23 mouse cellular contexts compared by ENCODE assay signal in the genomic region with DNA sequence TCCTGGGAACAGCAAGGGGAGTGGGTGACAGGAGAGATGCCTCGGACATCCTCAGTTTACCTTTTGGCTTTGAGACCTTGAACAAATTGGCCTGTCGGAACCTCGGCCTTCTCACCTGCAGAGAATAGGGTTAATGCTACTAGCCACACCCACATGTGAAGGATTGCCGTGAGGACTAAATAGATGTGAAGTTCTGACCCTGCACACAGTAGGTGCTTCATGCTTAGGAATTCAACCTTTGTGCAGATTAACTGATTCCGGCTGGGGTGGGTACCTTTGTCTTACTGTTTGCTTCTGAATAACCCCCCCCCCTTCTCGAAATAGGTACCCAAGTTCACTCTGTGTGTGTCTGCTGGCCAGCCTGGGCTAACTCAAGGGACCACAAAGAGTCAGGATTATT. TPM values are rescaled to one million over a fixed set of nuclear protein-coding genes. Genes with fewer than 3 reads are reported as not detected.
DNase-seq lines count a peak whose midpoint lies in the region; ATAC-seq and TF ChIP-seq lines count a peak whose summit lies in the region.
"Had no signal": no experiment of that assay in that cellular context is flagged by ENCODE, and none has a peak within 500 bp of the region (broad histone marks: within the 10 kb centered on the region; RNA-seq: fewer than 3 reads in every experiment).

No protein-coding gene starts in this region.

- intact Hi-C loops in heart, adult 2 months (cut with DNase I): no loop called here
- intact Hi-C loops in heart, postnatal 14 days (cut with DNase I): loop anchor here (5.0 kb wide), 1 partner anchor 48 kb away; no protein-coding TSS in a partner anchor

- H3K36me3 ChIP-seq in heart, adult 2 months (ENCODE audit: control insufficient read depth, insufficient read depth, low read length): peaks cover 10% of the 10 kb centered on the region
- H3K36me3 ChIP-seq in hindbrain, embryonic 10.5 days: peaks cover 39% of the 10 kb centered on the region
- H3K36me3 ChIP-seq in hindbrain, embryonic 13.5 days: 0 out of 2 replicates have a peak, but pooled peaks cover 3% of the 10 kb centered on the region
- H3K36me3 ChIP-seq in liver, adult 2 months (ENCODE audit: control insufficient read depth, insufficient read depth, low read length): peaks cover 21% of the 10 kb centered on the region
- peaks cover 12% of the 10 kb centered on the region; the same call in 1 of the 2 replicates for H3K36me3 ChIP-seq in liver, embryonic 12.5 days
- H3K36me3 ChIP-seq in MEL (ENCODE audit: control insufficient read depth in 1 of 2, insufficient read depth in 2 of 2, low read length in 2 of 2): peaks cover 0 to 29% of the 10 kb centered on the region in 2 experiments; a peak in 2 of 4 replicates
- H3K36me3 ChIP-seq: liver, embryonic 15.5 days had no signal

- H3K9ac ChIP-seq in heart, adult 2 months (ENCODE audit: low read depth, low read length): no peak overlapping the region
- no peak overlapping the region for H3K9ac ChIP-seq in hindbrain, embryonic 13.5 days
- no peak overlapping the region for H3K9ac ChIP-seq in liver, adult 2 months (ENCODE audit: low read depth, low read length)
- no peak overlapping the region for H3K9ac ChIP-seq in liver, embryonic 12.5 days
- no peak overlapping the region for H3K9ac ChIP-seq in MEL (ENCODE audit: control insufficient read depth, low read depth, low read length, poor library complexity, severe bottlenecking)
- H3K9ac ChIP-seq: forebrain, postnatal 0 days; liver, embryonic 15.5 days; midbrain, embryonic 13.5 days had no signal

- no peak for TF ChIP-seq EP300 in heart, adult 2 months (IDR thresholded peaks at IDR 0.05; ENCODE audit: insufficient read depth, low read depth, low read length)
- TF ChIP-seq EP300 in MEL (IDR thresholded peaks at IDR 0.05; ENCODE audit: low read depth in 1 of 2, low read length in 2 of 2): no peak

- no peak for TF ChIP-seq CTCF in heart, adult 2 months (IDR thresholded peaks at IDR 0.05)
- no peak for TF ChIP-seq CTCF in liver, adult 2 months (IDR thresholded peaks at IDR 0.05; ENCODE audit: low read depth, low read length)
- TF ChIP-seq CTCF in MEL (IDR thresholded peaks at IDR 0.05 in 2 of 3, conservative IDR thresholded peaks at IDR 0.05 in 1 of 3; ENCODE audit: control insufficient read depth in 1 of 3, insufficient read depth in 1 of 3, low read depth in 2 of 3, low read length in 3 of 3, poor library complexity in 1 of 3, severe bottlenecking in 1 of 3): no peak

- TF ChIP-seq RAD21 in MEL (IDR thresholded peaks at IDR 0.05; ENCODE audit: low read depth, low read length): no peak

- 91% methylated on average over 6 of the region's 6 CpGs for WGBS in heart, adult 2 months
- 85% methylated on average over 6 of the region's 6 CpGs for WGBS in hindbrain, embryonic 10.5 days
- WGBS in hindbrain, embryonic 13.5 days: 82% methylated on average over 6 of the region's 6 CpGs
- WGBS in liver, adult 2 months: 83% methylated on average over 6 of the region's 6 CpGs
- 64% methylated on average over 6 of the region's 6 CpGs for WGBS in liver, embryonic 12.5 days (ENCODE audit: insufficient replicate concordance)

- DNase-seq in heart, adult 2 months: no peak
- no peak for DNase-seq in heart, postnatal 14 days
- DNase-seq in hindbrain, embryonic 10.5 days (ENCODE audit: low spot score): no peak
- no peak for DNase-seq in liver, adult 2 months (ENCODE audit: extremely low read depth, low read depth, low spot score)
- no peak for DNase-seq in MEL (ENCODE audit: low read depth, low spot score)
- DNase-seq: cerebellum, adult 11 months; cerebellum, adult 9-11 months; forebrain, postnatal 0 days; gastrocnemius, postnatal 25 days; heart, adult 18-20 months; kidney, postnatal 4 days; thymus, adult 2 months; thymus, postnatal 4 days had no signal

- peaks cover 37% of the 10 kb centered on the region for H3K4me1 ChIP-seq in heart, adult 2 months (ENCODE audit: control insufficient read depth, insufficient read depth, low read length)
- peaks cover 63% of the 10 kb centered on the region for H3K4me1 ChIP-seq in hindbrain, embryonic 10.5 days (replicated peaks)
- peaks cover 42% of the 10 kb centered on the region for H3K4me1 ChIP-seq in hindbrain, embryonic 13.5 days (replicated peaks)
- H3K4me1 ChIP-seq in liver, adult 2 months (ENCODE audit: control insufficient read depth, insufficient read depth, low read length): peaks cover 54% of the 10 kb centered on the region
- H3K4me1 ChIP-seq in liver, embryonic 12.5 days: peaks cover 54% of the 10 kb centered on the region
- H3K4me1 ChIP-seq in MEL (ENCODE audit: control insufficient read depth in 1 of 2, insufficient read depth in 2 of 2, low read length in 2 of 2): peaks cover 13 to 49% of the 10 kb centered on the region in 2 experiments

- H3K4me2 ChIP-seq in hindbrain, embryonic 13.5 days: no peak overlapping the region
- no peak overlapping the region for H3K4me2 ChIP-seq in liver, embryonic 12.5 days
- H3K4me2 ChIP-seq: liver, embryonic 15.5 days; midbrain, embryonic 13.5 days had no signal

- peak overlapping the region; percentile 4 for H3K27ac ChIP-seq in heart, adult 2 months
- 0 out of 2 replicates have a peak overlapping the region, but pooled peaks have one; percentile 68 for H3K27ac ChIP-seq in hindbrain, embryonic 10.5 days
- no peak overlapping the region for H3K27ac ChIP-seq in hindbrain, embryonic 13.5 days
- H3K27ac ChIP-seq in liver, adult 2 months (replicated peaks; ENCODE audit: insufficient read depth, low read depth, low read length): peak overlapping the region; percentile 10; the same call in 1 of the 2 replicates
- H3K27ac ChIP-seq in liver, embryonic 12.5 days: no peak overlapping the region
- H3K27ac ChIP-seq in MEL (ENCODE audit: control insufficient read depth, low read depth, low read length): no peak overlapping the region
- H3K27ac ChIP-seq: liver, embryonic 15.5 days had no signal

- TF ChIP-seq POLR2A in heart, adult 2 months (IDR thresholded peaks at IDR 0.05; ENCODE audit: insufficient read depth, low read depth, low read length): no peak
- TF ChIP-seq POLR2A in liver, adult 2 months (IDR thresholded peaks at IDR 0.05; ENCODE audit: extremely low read depth, insufficient read depth, low read length): no peak
- TF ChIP-seq POLR2A in MEL (IDR thresholded peaks at IDR 0.05; ENCODE audit: control insufficient read depth in 1 of 2, insufficient read depth in 1 of 2, low read depth in 1 of 2, low read length in 2 of 2, poor library complexity in 1 of 2): no peak

- no peaks in the 10 kb centered on the region for H3K27me3 ChIP-seq in heart, adult 2 months (ENCODE audit: control insufficient read depth, insufficient read depth, low read length)
- H3K27me3 ChIP-seq in hindbrain, embryonic 10.5 days (ENCODE audit: insufficient read depth, poor library complexity, severe bottlenecking): no peaks in the 10 kb centered on the region
- no peaks in the 10 kb centered on the region for H3K27me3 ChIP-seq in hindbrain, embryonic 13.5 days
- H3K27me3 ChIP-seq in liver, adult 2 months (ENCODE audit: control insufficient read depth, insufficient read depth, low read length): no peaks in the 10 kb centered on the region
- 0 out of 2 replicates have a peak, but pooled peaks cover 19% of the 10 kb centered on the region for H3K27me3 ChIP-seq in liver, embryonic 12.5 days (replicated peaks)
- H3K27me3 ChIP-seq in MEL (ENCODE audit: control insufficient read depth in 1 of 2, insufficient read depth in 2 of 2, low read length in 2 of 2): no peaks in the 10 kb centered on the region
- H3K27me3 ChIP-seq: liver, embryonic 15.5 days; midbrain, embryonic 13.5 days had no signal

- ATAC-seq in hindbrain, embryonic 13.5 days (ENCODE audit: low FRiP score): no peak
- no peak for ATAC-seq in liver, embryonic 12.5 days
- ATAC-seq: forebrain, postnatal 0 days; intestine, postnatal 0 days; midbrain, embryonic 13.5 days had no signal

- H3K4me3 ChIP-seq in heart, adult 2 months: no peak overlapping the region
- H3K4me3 ChIP-seq in hindbrain, embryonic 10.5 days: no peak overlapping the region
- no peak overlapping the region for H3K4me3 ChIP-seq in hindbrain, embryonic 13.5 days
- H3K4me3 ChIP-seq in liver, adult 2 months (ENCODE audit: insufficient read depth, low read depth, low read length): no peak overlapping the region
- H3K4me3 ChIP-seq in liver, embryonic 12.5 days: no peak overlapping the region
- no peak overlapping the region for H3K4me3 ChIP-seq in MEL (ENCODE audit: control insufficient read depth in 1 of 2, insufficient read depth in 1 of 2, low read depth in 2 of 2, low read length in 2 of 2)
- H3K4me3 ChIP-seq: embryonic facial prominence, embryonic 10.5 days; liver, embryonic 15.5 days; megakaryocyte, embryonic 14.5 days; midbrain, embryonic 13.5 days had no signal

- no peaks in the 10 kb centered on the region; the same call in 1 of the 2 replicates for H3K79me2 ChIP-seq in heart, adult 2 months (replicated peaks; ENCODE audit: control insufficient read depth, insufficient read depth, low read length)
- H3K79me2 ChIP-seq in liver, adult 2 months (ENCODE audit: control insufficient read depth, insufficient read depth, low read length): peaks cover 26% of the 10 kb centered on the region; the same call in 1 of the 2 replicates
- H3K79me2 ChIP-seq in MEL (ENCODE audit: control insufficient read depth, insufficient read depth, low read length, poor library complexity): no peaks in the 10 kb centered on the region

- H3K9me3 ChIP-seq in hindbrain, embryonic 10.5 days: no peaks in the 10 kb centered on the region
- no peaks in the 10 kb centered on the region for H3K9me3 ChIP-seq in hindbrain, embryonic 13.5 days
- H3K9me3 ChIP-seq in liver, embryonic 12.5 days (replicated peaks): no peaks in the 10 kb centered on the region
- no peaks in the 10 kb centered on the region for H3K9me3 ChIP-seq in MEL (replicated peaks; ENCODE audit: insufficient read depth, low read length)
- H3K9me3 ChIP-seq: embryonic facial prominence, embryonic 10.5 days; liver, embryonic 15.5 days; megakaryocyte, embryonic 14.5 days; midbrain, embryonic 13.5 days had no signal

RNA-seq across cellular contexts. Expression of a gene that starts 13.7 kb away (rescaled TPM):
- 1 to 10 TPM; 5.5 to 7.7 TPM for total RNA-seq in heart, adult 2 months (2021)
- polyA plus RNA-seq in heart, adult 2 months (2012; rRNA removed): 7.0 and 8.7 TPM in 2 replicates
- 1 to 10 TPM; 8.0 to 8.9 TPM for total RNA-seq in heart, postnatal 14 days (2021)
- 3.3 and 4.4 TPM in 2 replicates for polyA plus RNA-seq in hindbrain, embryonic 10.5 days (2016; fragmentation: Nextera tagmentation; extraction: Ambion mirVana)
- 1.5 and 1.8 TPM in 2 replicates for polyA plus RNA-seq in hindbrain, embryonic 13.5 days (2015; fragmentation: Nextera tagmentation; extraction: Ambion mirVana)
- total RNA-seq in liver, adult 2 months (2014; rRNA removed): 7.7 and 9.3 TPM in 2 replicates
- 11.6 and 12.0 TPM in 2 replicates for polyA plus RNA-seq in liver, adult 2 months (2012; rRNA removed)
- 2.1 TPM in 2 replicates for polyA plus RNA-seq in liver, embryonic 12.5 days (2016; fragmentation: Nextera tagmentation; extraction: Ambion mirVana)
- 2.3 and 2.5 TPM in 2 replicates for total RNA-seq in MEL (2012; rRNA removed)
- 1 to 10 TPM in 1 of 2 experiments, not detected in 1; 5.9 TPM for polyA plus RNA-seq in MEL (2012; ENCODE audit: insufficient read depth in 1 of 2, insufficient read length in 2 of 2, low read depth in 1 of 2, low replicate concordance in 2 of 2, missing spikeins in 1 of 2)
- total RNA-seq: monocyte, adult 5-6 weeks had no signal

RNA-seq across cellular contexts. Expression of a gene that starts 53.3 kb away (rescaled TPM):
- total RNA-seq in heart, adult 2 months (2021): 1 to 10 TPM; 2.0 to 2.2 TPM
- polyA plus RNA-seq in heart, adult 2 months (2012; rRNA removed): 0.29 and 2.9 TPM in 2 replicates
- under 1 TPM; 0.15 to 0.65 TPM for total RNA-seq in heart, postnatal 14 days (2021)
- 0.65 and 0.81 TPM in 2 replicates for polyA plus RNA-seq in hindbrain, embryonic 10.5 days (2016; fragmentation: Nextera tagmentation; extraction: Ambion mirVana)
- 11.7 and 12.7 TPM in 2 replicates for polyA plus RNA-seq in hindbrain, embryonic 13.5 days (2015; fragmentation: Nextera tagmentation; extraction: Ambion mirVana)
- 0.40 and 0.46 TPM in 2 replicates for total RNA-seq in liver, adult 2 months (2014; rRNA removed)
- polyA plus RNA-seq in liver, adult 2 months (2012; rRNA removed): 4.5 and 10.3 TPM in 2 replicates
- 0.08 and 0.13 TPM in 2 replicates for polyA plus RNA-seq in liver, embryonic 12.5 days (2016; fragmentation: Nextera tagmentation; extraction: Ambion mirVana)
- total RNA-seq in MEL (2012; rRNA removed): not detected in 2 replicates
- not detected for polyA plus RNA-seq in MEL (2012; ENCODE audit: insufficient read depth in 1 of 2, insufficient read length in 2 of 2, low read depth in 1 of 2, low replicate concordance in 2 of 2, missing spikeins in 1 of 2)
- total RNA-seq: common myeloid progenitor, adult 5-6 weeks; monocyte, adult 5-6 weeks; neutrophil, adult 5-6 weeks had no signal

Comparison
In these comparisons a context has a peak if more than half of its experiments do, and no peak if none do; other contexts are left out.
1. H3K27ac ChIP-seq: peak in heart, adult 2 months (single experiment), hindbrain, embryonic 10.5 days (single experiment) and liver, adult 2 months (single experiment); none in hindbrain, embryonic 13.5 days (single experiment), liver, embryonic 12.5 days (single experiment) and MEL (single experiment).